Mouse (Mus musculus): Measurements from ENCODE around the gene Slc25a33. TPM values are rescaled to one million over a fixed set of nuclear protein-coding genes. Genes with fewer than 3 reads are reported as not detected.
"Not testable (repeated sequence)": the region's sequence is repeated elsewhere in the genome, so short reads cannot be mapped to it uniquely, and the experiment has no call there.

Slc25a33 gene
- polyA plus RNA-seq, 1 experiment from 2014 or later, result 21.8 TPM

- H3K4me2 ChIP-seq (replicated peaks), result no peak overlapping the region
- H3K9me3 ChIP-seq, result no peaks in the 10 kb centered on the region
Measured at GRCm38 (mm10) chr4:149750671-149751070, 23.4 kb downstream of the Slc25a33 start.

GRCm38 (mm10) chr4:149749663-149750015, 24.4 kb downstream of the Slc25a33 start:
- H3K27me3 ChIP-seq; H3K9me3 ChIP-seq; H3K4me3 ChIP-seq; H3K27ac ChIP-seq (replicated peaks); H3K4me1 ChIP-seq; H3K4me2 ChIP-seq (replicated peaks); ATAC-seq (replicated peaks); H3K9ac ChIP-seq (replicated peaks); H3K36me3 ChIP-seq: not testable (repeated sequence)
- 98% methylated on average over 3 of the region's 3 CpGs for WGBS

More at GRCm38 (mm10) chr4:149750671-149751070, 23.4 kb downstream of the Slc25a33 start:
- Histone ChIP-seq H3K27ac (replicated peaks) (no peak overlapping the region), H3K36me3 (peaks cover 2% of the 10 kb centered on the region; the same call in 1 of the 2 replicates), H3K27me3 (no peaks in the 10 kb centered on the region), H3K4me1 (no peaks in the 10 kb centered on the region), H3K9ac (replicated peaks) (no peak overlapping the region), H3K4me3 (no peak overlapping the region)
- ATAC-seq (replicated peaks), result no peak
- WGBS, result 26% methylated on average over 5 of the region's 5 CpGs

- Histone ChIP-seq H3K4me2 (replicated peaks) (no peak overlapping the region), H3K4me1 (no peaks in the 10 kb centered on the region), H3K9ac (replicated peaks) (no peak overlapping the region), H3K4me3 (no peak overlapping the region), H3K9me3 (no peaks in the 10 kb centered on the region), H3K36me3 (peaks cover 3% of the 10 kb centered on the region; the same call in 1 of the 2 replicates), H3K27ac (replicated peaks) (no peak overlapping the region), H3K27me3 (no peaks in the 10 kb centered on the region)
- 91% methylated on average over 18 of the region's 18 CpGs for WGBS
- ATAC-seq (replicated peaks), result no peak
Measured at GRCm38 (mm10) chr4:149749003-149749662, 24.9 kb downstream of the Slc25a33 start.

GRCm38 (mm10) chr4:149744119-149744518, 30.0 kb downstream of the Slc25a33 start:
- no peak overlapping the region for H3K4me2 ChIP-seq (replicated peaks)
- no peak for ATAC-seq (replicated peaks)
- no peak overlapping the region for H3K4me3 ChIP-seq
- H3K27me3 ChIP-seq, result no peaks in the 10 kb centered on the region
- H3K9ac ChIP-seq (replicated peaks), result no peak overlapping the region
- no peaks in the 10 kb centered on the region for H3K4me1 ChIP-seq
- WGBS, result 84% methylated on average over 7 of the region's 7 CpGs
- H3K9me3 ChIP-seq, result no peaks in the 10 kb centered on the region
- H3K36me3 ChIP-seq, result peaks cover 11% of the 10 kb centered on the region; the same call in 1 of the 2 replicates
- H3K27ac ChIP-seq (replicated peaks), result no peak overlapping the region

DNA sequence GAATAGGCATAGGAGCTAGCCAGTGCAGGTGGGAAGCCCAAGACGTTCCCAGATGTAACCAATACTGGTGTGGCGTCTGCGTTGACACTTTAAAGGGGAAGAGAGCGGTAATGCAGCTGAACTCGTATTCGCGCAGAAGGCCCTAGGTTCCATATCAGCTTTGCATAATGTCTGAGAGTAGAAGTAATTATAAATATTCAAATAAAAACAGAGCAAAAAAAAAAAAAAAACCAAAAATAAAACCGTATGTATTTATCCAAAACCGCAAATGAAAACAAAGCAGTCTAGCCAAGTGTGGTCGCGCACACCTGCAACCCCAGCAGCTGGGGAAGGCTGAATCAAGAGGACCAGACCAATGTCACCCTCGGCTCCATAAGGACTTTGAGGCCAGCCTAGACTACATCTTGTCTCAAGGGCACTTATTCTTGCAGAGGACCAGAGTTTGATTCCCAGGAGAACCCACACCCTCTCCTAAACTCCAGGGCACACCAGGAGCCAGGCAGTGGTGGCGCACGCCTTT, 32.0 kb downstream of the Slc25a33 start:
- ATAC-seq (replicated peaks), result no peak
- Histone ChIP-seq H3K27me3 (no peaks in the 10 kb centered on the region), H3K27ac (replicated peaks) (no peak overlapping the region), H3K36me3 (peaks cover 11% of the 10 kb centered on the region; the same call in 1 of the 2 replicates), H3K9me3 (no peaks in the 10 kb centered on the region), H3K4me3 (no peak overlapping the region), H3K4me2 (replicated peaks) (no peak overlapping the region), H3K4me1 (peaks cover 7% of the 10 kb centered on the region), H3K9ac (replicated peaks) (no peak overlapping the region)
- 93% methylated on average over 14 of the region's 14 CpGs for WGBS

DNA sequence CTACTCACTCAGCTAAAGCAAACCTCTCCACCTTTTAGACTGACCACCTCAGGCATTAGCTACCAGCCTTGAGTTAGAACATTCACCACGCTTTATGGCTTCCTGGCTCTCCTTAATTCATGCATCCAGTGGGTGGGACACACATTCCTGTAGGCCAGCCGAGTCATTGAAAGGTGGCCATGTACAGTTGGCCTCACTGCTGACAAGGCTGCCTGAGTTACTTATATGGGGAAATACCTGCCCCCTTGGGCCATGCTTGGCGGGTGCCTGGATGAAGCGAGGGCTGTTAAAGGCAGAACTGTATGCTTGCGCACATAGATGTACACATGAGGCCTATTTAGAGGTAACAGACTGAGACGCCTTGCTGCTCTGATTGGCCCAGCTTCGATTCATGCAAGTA, 33.8 kb downstream of the Slc25a33 start:
- no peak overlapping the region for H3K4me3 ChIP-seq
- H3K4me1 ChIP-seq, result peaks cover 25% of the 10 kb centered on the region
- no peaks in the 10 kb centered on the region for H3K9me3 ChIP-seq
- no peak overlapping the region for H3K27ac ChIP-seq (replicated peaks)
- WGBS, result 88% methylated on average over 7 of the region's 7 CpGs
- H3K9ac ChIP-seq (replicated peaks), result no peak overlapping the region
- ATAC-seq (replicated peaks), result no peak
- H3K27me3 ChIP-seq, result no peaks in the 10 kb centered on the region
- H3K36me3 ChIP-seq, result 0 out of 2 replicates have a peak, but pooled peaks cover 8% of the 10 kb centered on the region
- H3K4me2 ChIP-seq (replicated peaks), result no peak overlapping the region

- Histone ChIP-seq H3K36me3 (0 out of 2 replicates have a peak, but pooled peaks cover 8% of the 10 kb centered on the region), H3K9ac (replicated peaks) (no peak overlapping the region), H3K4me3 (no peak overlapping the region), H3K27me3 (no peaks in the 10 kb centered on the region), H3K4me2 (replicated peaks) (no peak overlapping the region), H3K9me3 (no peaks in the 10 kb centered on the region), H3K27ac (replicated peaks) (no peak overlapping the region), H3K4me1 (peaks cover 33% of the 10 kb centered on the region)
- WGBS, result 77% methylated on average over 5 of the region's 5 CpGs
- no peak for ATAC-seq (replicated peaks)
Measured at GRCm38 (mm10) chr4:149739478-149739877, 34.6 kb downstream of the Slc25a33 start.

- no peaks in the 10 kb centered on the region for H3K27me3 ChIP-seq
- no peaks in the 10 kb centered on the region for H3K9me3 ChIP-seq
- peak within 1 kb of the TSS; percentile 71 for H3K27ac ChIP-seq (replicated peaks)
- peak; percentile 87 for ATAC-seq (replicated peaks)
- peak within 1 kb of the TSS; percentile 60 for H3K4me3 ChIP-seq
- H3K9ac ChIP-seq (replicated peaks), result peak within 1 kb of the TSS; percentile 76
- H3K36me3 ChIP-seq, result 0 out of 2 replicates have a peak, but pooled peaks cover under 1% of the 10 kb centered on the region
- H3K4me1 ChIP-seq, result peaks cover 51% of the 10 kb centered on the region
- H3K4me2 ChIP-seq (replicated peaks), result peak within 1 kb of the TSS; percentile 77
- WGBS, result under 1% methylated on average over 96 of the region's 97 CpGs
Measured at GRCm38 (mm10) chr4:149737383-149738324, 36.4 kb downstream of the Slc25a33 start, which contains the start of gene Tmem201. Tmem201 (minus strand) TSS chr4:149738044.

GRCm38 (mm10) chr4:149736581-149736980, 37.5 kb downstream of the Slc25a33 start:
- no peak for ATAC-seq (replicated peaks)
- Histone ChIP-seq H3K4me3 (peak overlapping the region; percentile 60), H3K27ac (replicated peaks) (no peak overlapping the region), H3K9me3 (no peaks in the 10 kb centered on the region), H3K27me3 (no peaks in the 10 kb centered on the region), H3K4me2 (replicated peaks) (peak overlapping the region; percentile 77), H3K9ac (replicated peaks) (peak overlapping the region; percentile 76), H3K36me3 (no peaks in the 10 kb centered on the region), H3K4me1 (peaks cover 55% of the 10 kb centered on the region)
- WGBS, result 24% methylated on average over 4 of the region's 4 CpGs

- peak overlapping the region; percentile 60; the same call in 1 of the 2 replicates for H3K4me3 ChIP-seq
- H3K27ac ChIP-seq (replicated peaks), result no peak overlapping the region
- peak overlapping the region; percentile 77 for H3K4me2 ChIP-seq (replicated peaks)
- 72% methylated on average over 5 of the region's 5 CpGs for WGBS
- H3K9me3 ChIP-seq, result no peaks in the 10 kb centered on the region
- peak overlapping the region; percentile 19; the same call in 1 of the 2 replicates for H3K9ac ChIP-seq (replicated peaks)
- no peak for ATAC-seq (replicated peaks)
- peaks cover under 1% of the 10 kb centered on the region for H3K36me3 ChIP-seq
- no peaks in the 10 kb centered on the region for H3K27me3 ChIP-seq
- peaks cover 55% of the 10 kb centered on the region for H3K4me1 ChIP-seq
Measured at GRCm38 (mm10) chr4:149735624-149736250, 38.3 kb downstream of the Slc25a33 start.

DNA sequence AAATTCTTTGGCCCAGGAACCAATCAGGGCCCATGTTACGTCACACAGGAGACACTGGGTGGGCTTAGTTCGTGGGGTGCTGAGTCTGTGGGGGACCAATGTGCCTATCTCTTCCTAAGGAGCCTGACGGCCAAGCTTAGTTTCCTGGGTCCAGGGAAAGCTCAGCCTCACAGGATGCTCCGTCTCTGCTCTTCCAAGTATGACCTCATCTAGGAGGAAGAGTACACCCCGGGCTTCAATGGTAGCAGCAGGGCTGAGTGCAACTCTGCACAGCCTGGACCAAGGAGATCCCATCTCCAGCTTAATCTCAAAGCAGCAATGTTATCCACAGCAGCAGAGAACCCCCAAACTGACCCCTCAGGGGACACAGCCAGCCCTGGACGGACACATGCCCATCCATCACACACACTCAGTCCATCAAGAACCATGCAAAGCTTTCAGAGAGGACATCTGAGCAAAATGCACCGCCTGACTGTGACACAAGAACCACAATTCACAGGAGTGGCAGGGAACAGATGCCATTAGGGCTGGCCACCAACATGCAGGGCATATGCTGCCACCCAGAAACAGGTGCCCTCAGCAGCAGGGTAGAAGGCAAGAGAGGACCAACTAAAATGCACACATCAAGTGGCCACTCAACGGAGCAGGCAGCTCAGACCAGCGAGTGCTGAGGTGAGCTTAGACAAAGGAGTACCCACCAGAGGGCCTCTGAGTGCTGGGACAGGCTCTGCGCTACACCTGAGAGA, 39.2 kb downstream of the Slc25a33 start:
- peaks cover 55% of the 10 kb centered on the region for H3K4me1 ChIP-seq
- H3K4me2 ChIP-seq (replicated peaks), result peak overlapping the region; percentile 77; the same call in 1 of the 2 replicates
- H3K9ac ChIP-seq (replicated peaks), result no peak overlapping the region
- no peak for ATAC-seq (replicated peaks)
- H3K4me3 ChIP-seq, result no peak overlapping the region
- H3K27me3 ChIP-seq, result no peaks in the 10 kb centered on the region
- H3K9me3 ChIP-seq, result no peaks in the 10 kb centered on the region
- no peak overlapping the region for H3K27ac ChIP-seq (replicated peaks)
- 77% methylated on average over 10 of the region's 10 CpGs for WGBS
- H3K36me3 ChIP-seq, result peaks cover 6% of the 10 kb centered on the region
